Mouse (Mus musculus) bone marrow macrophage, adult 2 months (primary cell): ENCODE measurements around the gene Esp4. TPM values are rescaled to one million over a fixed set of nuclear protein-coding genes. Genes with fewer than 3 reads are reported as not detected.
"Not testable (repeated sequence)": the region's sequence is repeated elsewhere in the genome, so short reads cannot be mapped to it uniquely, and the experiment has no call there.

Source experiments
- H3K27ac ChIP-seq: 2 replicates; pipeline ENCODE4 v1.5.1; 2012; ENCODE audit warnings: low read depth, low read length; ENCODE audit not compliant: insufficient read depth
- H3K4me1 ChIP-seq: 2 replicates; pipeline ENCODE4 v1.6.1; 2012; ENCODE audit warnings: low read length; ENCODE audit not compliant: control insufficient read depth, insufficient read depth
- H3K4me3 ChIP-seq: 2 replicates; pipeline ENCODE4 v1.5.1; 2012; ENCODE audit warnings: mild to moderate bottlenecking, low read length, moderate library complexity; ENCODE audit not compliant: insufficient read depth
- CTCF ChIP-seq: IDR thresholded peaks from 2 replicates; pipeline ENCODE4 v1.5.1; 2012; ENCODE audit warnings: low read depth, mild to moderate bottlenecking, low read length, moderate library complexity
- POLR2A ChIP-seq: IDR thresholded peaks from 2 replicates; pipeline ENCODE4 v1.6.1; 2012; ENCODE audit warnings: mild to moderate bottlenecking, low read depth, low read length, borderline replicate concordance
- polyA plus RNA-seq: library from polyadenylated mRNA; stranded (reverse); fragments of >200 nt; gene quantifications from 2 replicates; pipeline ENCODE4 v1.2.4, GENCODE M21; 2012; ENCODE audit not compliant: missing spikeins, insufficient read depth, insufficient read length

The Esp4 gene
- not detected in 2 replicates for polyA plus RNA-seq

DNA sequence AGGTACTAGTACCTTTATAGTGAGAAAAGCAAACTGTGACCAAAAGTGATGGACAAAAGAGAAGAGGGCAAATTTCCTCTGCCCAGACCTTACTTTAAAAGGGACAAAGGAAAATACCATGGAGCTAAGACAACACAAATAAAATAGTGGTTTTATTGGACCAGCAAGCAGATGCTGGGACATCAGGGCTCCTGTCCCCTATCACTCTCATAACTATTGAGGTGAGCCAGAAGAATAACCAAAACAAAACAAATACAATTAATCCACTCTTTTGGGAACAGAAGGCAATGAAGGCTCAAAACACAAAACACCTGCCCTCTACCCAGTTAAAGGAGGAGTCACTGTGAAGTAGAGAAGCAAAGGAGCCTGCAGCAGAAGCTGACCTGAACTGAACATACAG, at the start of gene Esp4:
Esp4 (plus strand) TSS at position 301 of the 400 bp plus-strand sequence.
- Histone ChIP-seq H3K4me1 (no peaks in the 10 kb centered on the region), H3K27ac (no peak within 1 kb of the TSS), H3K4me3 (no peak within 1 kb of the TSS)
- TF ChIP-seq POLR2A, result no peak
- no peak for TF ChIP-seq CTCF

DNA sequence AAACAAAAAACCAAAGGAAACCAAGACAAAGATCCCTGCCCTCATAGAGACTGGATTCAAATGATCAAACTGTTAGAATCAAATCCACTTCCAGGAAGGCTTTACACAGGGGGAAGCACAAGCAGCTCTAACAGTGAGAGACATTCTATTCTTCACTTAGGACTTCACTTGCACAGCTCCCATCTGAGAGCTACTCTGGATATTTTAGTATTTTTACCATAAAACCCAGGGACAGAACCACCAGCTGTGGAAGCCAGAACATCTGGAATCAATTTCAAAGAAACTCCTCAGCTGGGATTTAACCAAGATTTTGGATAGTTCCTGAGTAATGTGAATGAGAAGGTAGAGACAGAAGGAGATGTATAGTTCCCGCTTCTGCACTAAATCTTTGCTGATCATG, 44.9 kb upstream of the Esp4 start:
- Histone ChIP-seq H3K4me3 (no peak overlapping the region), H3K4me1 (no peaks in the 10 kb centered on the region), H3K27ac (no peak overlapping the region)
- TF ChIP-seq CTCF (no peak), POLR2A (no peak)

DNA sequence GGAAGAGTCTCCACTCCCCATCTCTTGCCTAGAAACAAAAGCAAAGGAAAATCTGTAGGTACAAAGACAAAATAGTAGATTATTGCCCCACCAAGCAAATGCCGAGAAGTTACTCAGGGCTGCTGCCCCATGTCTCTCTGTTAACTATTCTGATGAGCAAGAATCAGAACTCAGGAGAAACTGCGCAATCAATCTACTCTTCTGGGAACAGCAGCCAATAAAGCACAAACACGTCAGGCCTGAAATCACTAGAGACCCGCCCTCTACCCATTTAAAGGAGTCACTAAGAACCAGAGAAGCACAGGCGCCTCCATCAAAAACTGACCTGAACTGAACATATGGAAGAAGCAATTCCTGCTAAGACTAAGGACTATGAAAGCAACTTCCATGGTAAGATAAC, 37.2 kb upstream of the Esp4 start, which contains the start of gene Esp6:
Esp6 (plus strand) TSS at position 301 of the 400 bp plus-strand sequence.
- Histone ChIP-seq H3K4me3 (no peak within 1 kb of the TSS), H3K4me1 (no peaks in the 10 kb centered on the region), H3K27ac (no peak within 1 kb of the TSS)
- TF ChIP-seq POLR2A (no peak), CTCF (no peak)

DNA sequence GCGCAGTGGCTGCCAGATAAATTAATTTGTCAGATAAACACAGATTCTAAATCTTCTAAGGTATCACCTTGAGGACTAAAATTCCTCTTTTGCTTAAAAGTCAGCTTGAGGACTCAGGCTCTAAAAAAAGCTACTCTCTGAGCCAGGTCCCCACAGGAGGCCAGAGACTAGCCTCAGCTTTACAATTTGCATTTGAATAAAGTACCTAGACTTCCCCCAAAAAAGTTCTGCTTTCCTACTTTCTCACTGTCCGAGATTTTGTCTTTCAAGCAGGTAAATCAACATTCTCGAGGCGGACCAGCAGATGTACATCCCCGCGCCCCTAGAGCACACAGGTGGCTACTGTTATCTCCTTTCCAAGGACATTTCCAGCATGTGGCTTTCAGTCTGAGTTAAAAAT, 14.5 kb upstream of the Esp4 start:
- H3K4me3 ChIP-seq, H3K27ac ChIP-seq, H3K4me1 ChIP-seq: not testable (repeated sequence)

DNA sequence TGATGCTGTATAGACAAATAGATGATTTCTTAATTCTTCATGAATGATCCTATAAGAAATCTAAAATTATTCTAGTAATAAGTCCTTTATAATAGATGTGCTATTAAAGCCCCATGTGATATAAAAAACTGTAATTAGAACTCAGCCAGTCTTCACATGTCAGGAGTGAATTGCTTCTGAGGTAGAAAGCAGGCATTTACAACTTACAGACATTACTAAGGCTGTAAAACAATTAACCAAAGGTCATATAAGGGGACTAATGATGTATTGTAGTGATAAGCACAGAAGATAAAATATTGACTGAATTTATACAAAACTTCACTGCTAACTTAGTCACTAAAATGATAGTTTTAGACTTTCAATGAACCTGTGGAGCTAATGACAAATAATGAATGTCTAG, 7.1 kb upstream of the Esp4 start:
- TF ChIP-seq POLR2A (no peak), CTCF (no peak)
- Histone ChIP-seq H3K4me3 (no peak overlapping the region), H3K4me1 (no peaks in the 10 kb centered on the region), H3K27ac (no peak overlapping the region)

DNA sequence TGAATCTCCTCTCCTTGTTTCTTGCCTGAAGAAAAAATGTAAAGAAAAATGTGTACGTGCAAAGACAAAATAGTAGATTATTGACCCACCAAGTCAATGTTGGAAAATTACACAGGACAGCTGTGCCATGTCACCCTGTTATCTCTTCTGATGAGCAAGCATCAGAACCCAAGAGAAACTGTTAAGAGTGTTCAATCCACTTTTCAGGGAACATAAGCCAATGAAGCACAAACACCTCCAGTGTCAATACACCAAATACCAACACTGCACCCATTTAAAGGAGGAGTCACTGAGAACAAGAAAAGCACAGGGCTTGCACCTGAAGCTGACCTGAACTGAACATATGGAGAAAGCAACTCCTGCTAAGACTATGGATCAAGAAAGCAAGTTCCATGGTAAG, 33.4 kb downstream of the Esp4 start, which contains the start of gene Esp3:
Esp3 (plus strand) TSS at position 301 of the 400 bp plus-strand sequence.
- not testable (repeated sequence) for H3K27ac ChIP-seq, H3K4me1 ChIP-seq, H3K4me3 ChIP-seq

Other genes starting within 250 kb of the Esp4 start
- gene Esp8, start 78.6 kb upstream of the Esp4 start, polyA plus RNA-seq, result not detected in 2 replicates
- not detected in 2 replicates for gene Esp6, start 37.1 kb upstream of the Esp4 start, polyA plus RNA-seq
- not detected in 2 replicates for gene Esp3, start 33.5 kb downstream of the Esp4 start, polyA plus RNA-seq
- gene Esp1, start 128.5 kb downstream of the Esp4 start, polyA plus RNA-seq, result not detected in 2 replicates
- not detected in 2 replicates for gene Crisp2, start 208.4 kb downstream of the Esp4 start, polyA plus RNA-seq
- gene Rhag, start 212.5 kb downstream of the Esp4 start, polyA plus RNA-seq, result 0.39 TPM in 1 of 2 replicates, not detected in the other